Mouse (Mus musculus): Measurements from ENCODE around the gene Trp53rkb.
A peak's percentile ranks its signal among the peaks of the same experiment; 100 is the strongest.

The Trp53rkb gene

GRCm38 (mm10) chr2:166799615-166800472, 7.5 kb downstream of the Trp53rkb start:
- peak; percentile 23 for DNase-seq

- DNase-seq, result no peak
Observed at GRCm38 (mm10) chr2:166800473-166800857, 8.1 kb downstream of the Trp53rkb start.

GRCm38 (mm10) chr2:166801436-166801835, 9.1 kb downstream of the Trp53rkb start:
- DNase-seq, result no peak

- no peak for DNase-seq
Observed at GRCm38 (mm10) chr2:166803298-166803697, 11.0 kb downstream of the Trp53rkb start.

GRCm38 (mm10) chr2:166805250-166806172, 13.2 kb downstream of the Trp53rkb start, which contains the start of gene Arfgef2:
Gene Arfgef2, plus strand, starts transcription at chr2:166805588.
- DNase-seq, result peak; percentile 94

GRCm38 (mm10) chr2:166806173-166806705, 13.9 kb downstream of the Trp53rkb start:
- DNase-seq, result no peak

GRCm38 (mm10) chr2:166806813-166807212, 14.5 kb downstream of the Trp53rkb start:
- DNase-seq, result no peak

- DNase-seq, result no peak
Observed at GRCm38 (mm10) chr2:166809499-166809898, 17.2 kb downstream of the Trp53rkb start.

GRCm38 (mm10) chr2:166810821-166811220, 18.5 kb downstream of the Trp53rkb start:
- DNase-seq, result no peak

- DNase-seq, result no peak
Observed at GRCm38 (mm10) chr2:166818463-166819143, 26.3 kb downstream of the Trp53rkb start.

GRCm38 (mm10) chr2:166819849-166820248, 27.5 kb downstream of the Trp53rkb start:
- no peak for DNase-seq

- no peak for DNase-seq
Observed at GRCm38 (mm10) chr2:166820844-166821243, 28.5 kb downstream of the Trp53rkb start.

- DNase-seq, result no peak
Observed at GRCm38 (mm10) chr2:166821406-166821805, 29.1 kb downstream of the Trp53rkb start.

GRCm38 (mm10) chr2:166822119-166822826, 29.9 kb downstream of the Trp53rkb start:
- no peak for DNase-seq

GRCm38 (mm10) chr2:166822901-166823300, 30.6 kb downstream of the Trp53rkb start:
- no peak for DNase-seq

- DNase-seq, result no peak
Observed at GRCm38 (mm10) chr2:166824386-166824785, 32.1 kb downstream of the Trp53rkb start.

- peak; percentile 17 for DNase-seq
Observed at GRCm38 (mm10) chr2:166824998-166825397, 32.7 kb downstream of the Trp53rkb start.

- no peak for DNase-seq
Observed at GRCm38 (mm10) chr2:166826491-166827224, 34.3 kb downstream of the Trp53rkb start.

- DNase-seq, result no peak
Observed at GRCm38 (mm10) chr2:166828306-166828705, 36.0 kb downstream of the Trp53rkb start.

- no peak for DNase-seq
Observed at GRCm38 (mm10) chr2:166830350-166830749, 38.0 kb downstream of the Trp53rkb start.

GRCm38 (mm10) chr2:166834091-166834490, 41.8 kb downstream of the Trp53rkb start:
- peak; percentile 24 for DNase-seq

Data from kidney, postnatal 14 days (tissue).